Mouse (Mus musculus): ENCODE measurements around the gene Tmem107.

The Tmem107 gene

GRCm38 (mm10) chr11:69070590-69071222 is at the start of gene Tmem107:
TSS of gene Tmem107 (plus strand) at chr11:69070806.
- peak; percentile 82 for DNase-seq (ENCODE audit: low spot score)

GRCm38 (mm10) chr11:69026562-69026961 is 44.0 kb upstream of the Tmem107 start:
- no peak for DNase-seq (ENCODE audit: low spot score)

GRCm38 (mm10) chr11:69028805-69029204 is 41.8 kb upstream of the Tmem107 start:
- no peak for DNase-seq (ENCODE audit: low spot score)

GRCm38 (mm10) chr11:69033552-69033951 is 37.1 kb upstream of the Tmem107 start:
- DNase-seq (ENCODE audit: low spot score), result no peak

GRCm38 (mm10) chr11:69034585-69034984 is 36.0 kb upstream of the Tmem107 start:
- no peak for DNase-seq (ENCODE audit: low spot score)

- no peak for DNase-seq (ENCODE audit: low spot score)
Observed at GRCm38 (mm10) chr11:69035411-69035810, 35.2 kb upstream of the Tmem107 start.

GRCm38 (mm10) chr11:69035849-69036248 is 34.8 kb upstream of the Tmem107 start:
- DNase-seq (ENCODE audit: low spot score), result no peak

GRCm38 (mm10) chr11:69036486-69037230 is 33.9 kb upstream of the Tmem107 start:
- DNase-seq (ENCODE audit: low spot score), result no peak

GRCm38 (mm10) chr11:69037231-69038061 is 33.2 kb upstream of the Tmem107 start:
- no peak for DNase-seq (ENCODE audit: low spot score)

- DNase-seq (ENCODE audit: low spot score), result no peak
Observed at GRCm38 (mm10) chr11:69038173-69038572, 32.4 kb upstream of the Tmem107 start.

GRCm38 (mm10) chr11:69045531-69046394 is 24.8 kb upstream of the Tmem107 start, which contains the start of gene Aurkb:
TSS of gene Aurkb (plus strand) at chr11:69045647.
- no peak for DNase-seq (ENCODE audit: low spot score)

GRCm38 (mm10) chr11:69046395-69046774 is 24.2 kb upstream of the Tmem107 start:
- DNase-seq (ENCODE audit: low spot score), result no peak

GRCm38 (mm10) chr11:69047592-69047991 is 23.0 kb upstream of the Tmem107 start:
- DNase-seq (ENCODE audit: low spot score), result no peak

GRCm38 (mm10) chr11:69048151-69048550 is 22.5 kb upstream of the Tmem107 start:
- DNase-seq (ENCODE audit: low spot score), result no peak

GRCm38 (mm10) chr11:69050748-69051147 is 19.9 kb upstream of the Tmem107 start:
- DNase-seq (ENCODE audit: low spot score), result no peak

- DNase-seq (ENCODE audit: low spot score), result no peak
Observed at GRCm38 (mm10) chr11:69051771-69052170, 18.8 kb upstream of the Tmem107 start.

- no peak for DNase-seq (ENCODE audit: low spot score)
Observed at GRCm38 (mm10) chr11:69052824-69053421, 17.7 kb upstream of the Tmem107 start.

GRCm38 (mm10) chr11:69053848-69054247 is 16.8 kb upstream of the Tmem107 start:
- no peak for DNase-seq (ENCODE audit: low spot score)

- no peak for DNase-seq (ENCODE audit: low spot score)
Observed at GRCm38 (mm10) chr11:69058265-69058664, 12.3 kb upstream of the Tmem107 start.

GRCm38 (mm10) chr11:69058729-69059356 is 11.8 kb upstream of the Tmem107 start:
- no peak for DNase-seq (ENCODE audit: low spot score)
